Mouse (Mus musculus) granulocyte monocyte progenitor cell, adult 5-6 weeks (primary cell): ENCODE results near the gene Lrba. TPM values are rescaled to one million over a fixed set of nuclear protein-coding genes. Genes with fewer than 3 reads are reported as not detected.

Experiments used
- ATAC-seq: replicated peaks from 2 replicates; pipeline ENCODE4 v1.8.0; 2016; ENCODE audit warnings: mild to moderate bottlenecking, moderate TSS enrichment, inconsistent platforms; ENCODE audit not compliant: poor library complexity, severe bottlenecking
- total RNA-seq, 2 experiments: library from RNA; stranded (forward) in 1 of 2; stranded (reverse) in 1 of 2; fragments of 200-712, 200-1000 nt in 1 of 2; fragments of >200 nt in 1 of 2; fragmentation: Nextera tagmentation in 1 of 2; gene quantifications; 2 replicates each; pipeline ENCODE4 v1.2.3; 2014 to 2017

Gene Lrba
- total RNA-seq, 2 experiments from 2014 or later: 15.8 to 19.3 TPM

GRCm38 (mm10) chr3:86819372-86819771, 594.9 kb downstream of the Lrba start:
- no peak for ATAC-seq

DNA sequence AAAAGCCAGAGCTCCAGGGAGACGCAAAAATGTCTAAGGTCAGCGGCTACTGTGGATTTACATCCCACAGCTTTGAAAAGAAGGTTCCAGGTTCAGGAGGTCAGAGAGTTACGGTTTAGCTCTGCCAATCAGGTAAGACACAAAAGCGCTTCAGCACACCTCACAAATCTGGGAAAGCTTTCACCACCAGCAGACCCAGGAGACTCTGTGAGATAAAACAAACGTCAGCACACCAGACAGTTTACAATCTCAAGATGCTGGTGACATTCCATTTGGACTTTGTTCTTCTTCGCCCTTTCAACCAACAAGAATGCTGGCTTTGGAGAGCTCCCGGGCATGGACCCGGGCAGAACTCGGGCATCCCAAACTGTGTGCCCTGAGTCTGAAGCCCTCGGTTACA, 595.9 kb downstream of the Lrba start:
- no peak for ATAC-seq

- ATAC-seq: no peak
These were observed 596.9 kb downstream of the Lrba start for GRCm38 (mm10) chr3:86821383-86821782.

DNA sequence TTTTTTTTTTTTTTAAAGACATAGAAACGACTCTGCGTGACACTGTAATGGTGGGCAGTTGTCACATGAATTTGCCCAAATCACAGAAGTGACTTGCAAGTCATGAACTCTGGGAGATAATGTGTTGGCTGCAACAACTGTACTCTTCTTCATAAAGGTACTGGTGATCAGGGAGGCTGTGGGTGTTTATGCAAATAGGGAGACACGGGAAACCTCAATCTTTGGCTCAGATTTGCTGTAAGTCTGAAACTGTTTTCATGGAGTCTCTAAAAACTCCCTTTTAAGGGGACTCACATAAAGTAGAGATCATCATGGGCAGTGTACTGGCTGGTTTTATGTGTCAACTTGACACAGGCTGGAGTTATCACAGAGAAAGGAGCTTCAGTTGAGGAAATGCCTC, 603.0 kb downstream of the Lrba start:
- ATAC-seq: no peak

GRCm38 (mm10) chr3:86832115-86832514, 607.6 kb downstream of the Lrba start:
- no peak for ATAC-seq

Other genes starting within 250 kb of the Lrba start
- gene Prss48, start 222.2 kb upstream of the Lrba start, total RNA-seq (2014; fragmentation: Nextera tagmentation): not detected in 2 replicates
- gene Prss48, start 222.2 kb upstream of the Lrba start, total RNA-seq (2017): not detected in 2 replicates
- 3,744 and 3,748 TPM in 2 replicates for gene Rps3a1, start 82.0 kb upstream of the Lrba start, total RNA-seq (2014; fragmentation: Nextera tagmentation)
- gene Rps3a1, start 82.0 kb upstream of the Lrba start, total RNA-seq (2017): 6,425 and 6,963 TPM in 2 replicates